Mouse (Mus musculus) kidney, adult 18-20 months (tissue): ENCODE measurements at regions not wholly inside any gene's neighbourhood (a gene's known extent, or its start where the extent isn't known, plus 50 kb on each side); places are given as distances from the start of the nearest gene placed in this dataset.

ENCODE experiments used
- DNase-seq: peaks from one replicate; pipeline ENCODE4 v3.0.0; 2021

DNA sequence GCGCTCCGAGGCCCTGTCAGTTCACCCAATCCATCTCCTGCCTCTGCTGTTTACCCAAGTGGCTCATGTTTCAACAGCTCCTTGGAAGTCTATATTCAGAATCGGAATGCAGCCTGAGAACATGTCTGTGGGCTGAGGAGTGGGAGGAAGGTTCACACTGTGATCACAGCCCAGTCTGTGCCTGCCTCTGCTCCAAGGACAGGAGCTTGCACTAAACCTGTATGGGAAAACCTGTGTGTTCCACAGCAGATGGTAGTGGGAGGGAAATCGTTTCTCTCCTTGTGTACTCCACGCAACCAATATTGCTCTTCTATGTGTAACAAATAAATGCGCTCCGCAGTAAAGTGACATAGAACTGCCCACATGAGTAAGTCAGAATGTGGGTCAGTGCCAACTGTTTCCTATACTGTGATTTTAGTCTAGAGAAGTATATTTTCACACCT, 514.0 kb upstream of the Epha7 start:
- DNase-seq: no peak

DNA sequence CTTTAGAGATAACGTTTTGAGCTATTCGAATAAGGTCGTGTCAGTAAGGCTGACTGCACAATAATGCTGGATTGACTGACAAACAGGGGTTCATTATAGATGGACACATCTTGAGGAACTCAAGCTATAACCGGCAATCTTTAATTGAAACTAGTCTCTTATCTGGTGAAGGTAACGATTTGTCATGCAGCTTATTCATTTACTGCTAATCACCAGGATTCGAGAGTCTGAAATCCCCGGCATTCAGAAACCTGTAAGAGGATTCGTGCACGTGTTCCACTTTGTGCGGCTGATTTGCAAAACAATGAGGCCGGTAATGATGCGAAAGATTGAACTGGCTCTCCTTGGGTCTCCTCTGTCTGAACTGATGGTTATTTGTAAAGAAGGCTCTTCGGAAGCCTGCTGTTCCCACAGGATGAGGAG, 512.9 kb upstream of the Epha7 start:
- no peak for DNase-seq

DNA sequence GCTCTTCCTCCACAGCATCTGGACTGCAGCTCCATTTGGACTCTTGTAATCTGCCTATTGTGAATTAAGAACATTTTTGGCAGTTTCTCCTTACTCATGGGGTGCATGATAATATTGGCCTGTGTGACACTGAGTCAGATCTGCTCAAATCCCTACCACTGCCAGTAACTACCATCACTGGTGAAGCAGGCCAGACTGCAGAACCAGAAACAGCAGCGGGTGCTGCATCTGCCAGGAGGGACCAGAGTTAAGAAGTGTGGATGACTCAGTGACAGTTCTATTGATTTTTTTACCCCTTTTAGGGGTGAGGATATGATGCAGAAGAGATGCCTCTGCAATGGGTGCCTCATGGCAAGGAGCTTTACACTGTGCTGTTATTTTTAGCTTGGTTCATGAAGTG, 511.2 kb upstream of the Epha7 start:
- DNase-seq: no peak

DNA sequence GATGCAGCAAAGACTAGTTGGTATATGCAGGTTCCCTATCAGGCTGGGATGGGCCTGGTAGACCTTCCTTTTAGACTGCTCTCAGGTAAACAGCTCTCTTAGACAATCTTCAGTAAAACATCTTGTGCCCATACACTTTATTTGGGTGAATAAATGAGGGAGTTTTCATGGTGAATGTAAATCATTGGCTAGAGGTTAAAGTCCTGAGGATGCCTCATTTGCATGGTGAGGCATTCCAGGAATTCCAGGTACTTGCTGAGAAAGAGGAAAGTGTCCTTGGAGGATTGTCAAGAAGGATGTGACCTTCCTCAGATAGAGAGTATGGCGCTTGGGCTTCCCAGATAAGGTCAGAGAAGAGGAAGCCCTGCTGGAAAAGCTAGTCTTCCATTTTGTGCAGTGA, 481.9 kb upstream of the Epha7 start:
- DNase-seq: peak; percentile 5

DNA sequence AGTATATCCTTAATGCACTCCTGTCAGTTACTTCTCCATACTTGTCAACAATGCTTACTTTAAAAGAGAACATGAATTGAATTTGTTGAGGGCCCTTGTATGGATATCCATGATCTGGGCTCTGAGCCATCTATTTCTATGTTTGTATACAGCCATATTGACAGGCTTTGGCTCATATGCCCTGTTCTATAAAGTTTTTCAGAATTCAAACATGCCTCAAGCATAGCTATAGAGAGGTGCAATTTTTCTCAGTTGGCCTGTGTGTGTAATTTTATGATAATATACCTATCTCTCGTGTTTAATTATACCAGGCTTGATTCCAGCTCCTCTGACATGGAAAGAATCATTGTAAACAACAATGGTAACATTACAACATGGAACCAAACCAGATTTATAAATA, 448.4 kb upstream of the Epha7 start:
- DNase-seq: no peak

DNA sequence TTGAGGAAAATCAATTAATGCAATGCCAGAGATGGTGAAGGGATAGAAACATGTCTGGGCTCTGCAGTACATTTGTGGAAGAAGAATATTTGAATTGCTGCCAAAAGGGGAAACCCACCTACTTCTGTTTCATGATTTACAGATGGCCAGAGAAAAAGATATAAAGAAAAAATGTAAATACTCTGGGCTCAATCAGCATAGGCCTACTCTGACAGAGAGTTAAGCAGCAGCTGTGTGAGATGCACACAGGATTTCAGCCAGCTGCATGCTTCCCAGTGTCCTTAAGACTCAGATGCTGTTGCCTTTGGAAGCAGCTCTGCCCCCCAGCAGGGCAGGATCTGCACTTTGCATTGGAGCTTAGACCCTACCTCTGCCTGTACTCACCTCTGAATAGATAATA, 435.8 kb upstream of the Epha7 start:
- DNase-seq: no peak

DNA sequence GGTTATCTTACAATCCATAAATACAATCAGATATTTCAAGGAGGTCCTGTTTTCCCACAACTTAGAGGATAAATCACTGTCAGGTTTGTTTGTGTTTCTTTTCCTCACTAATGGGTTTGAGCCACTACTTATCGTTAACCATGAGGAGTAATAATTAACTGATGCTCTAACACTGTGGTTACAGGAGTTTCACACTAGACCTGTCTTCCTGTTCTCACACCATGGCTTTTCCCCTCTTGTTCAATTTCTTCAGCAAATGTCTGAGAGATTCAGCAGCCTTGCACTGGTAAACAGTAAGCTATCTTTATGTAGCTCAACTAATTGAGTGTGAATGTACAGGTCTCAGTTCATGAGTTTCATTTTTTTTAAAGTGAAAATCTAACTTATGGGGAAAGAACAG, 434.3 kb upstream of the Epha7 start:
- no peak for DNase-seq

DNA sequence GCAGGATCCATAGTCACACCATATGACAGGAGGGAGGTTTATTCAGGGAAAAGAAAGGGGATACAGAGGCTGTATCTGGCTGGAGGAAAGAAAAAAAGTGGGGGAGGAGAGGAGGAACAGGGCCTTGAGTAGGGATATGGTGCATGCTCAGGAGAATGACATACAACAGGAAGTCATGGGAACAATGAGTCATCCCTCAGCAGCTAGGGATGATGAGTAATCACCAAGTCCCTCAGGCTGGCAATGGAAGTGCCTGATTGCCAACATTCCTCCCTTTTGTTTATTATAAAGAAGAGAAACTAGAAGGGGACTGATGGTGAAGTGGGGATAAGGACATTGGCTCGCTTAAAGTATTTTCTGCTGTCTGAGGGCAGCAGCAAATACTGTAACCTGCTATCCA, 388.6 kb upstream of the Epha7 start:
- DNase-seq: no peak

DNA sequence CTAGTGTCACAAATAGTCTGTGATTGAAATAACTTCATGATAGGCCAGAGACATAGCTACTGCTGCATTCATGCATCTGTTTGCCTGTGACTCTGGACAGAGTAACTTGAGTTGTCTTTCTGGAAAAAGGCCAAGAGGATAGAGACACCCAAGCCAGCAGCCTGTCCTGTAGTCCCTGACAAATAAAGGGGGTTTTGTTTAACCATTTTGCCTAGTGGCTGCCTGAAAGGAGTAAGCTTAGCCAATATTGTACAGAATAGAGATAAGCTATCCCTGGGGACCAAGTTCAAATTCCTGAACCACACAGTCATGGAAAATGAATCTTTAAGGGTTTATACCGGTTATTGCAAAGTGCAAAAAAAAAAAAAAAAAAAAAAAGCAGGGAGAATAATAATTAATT, 372.8 kb upstream of the Epha7 start:
- no peak for DNase-seq

DNA sequence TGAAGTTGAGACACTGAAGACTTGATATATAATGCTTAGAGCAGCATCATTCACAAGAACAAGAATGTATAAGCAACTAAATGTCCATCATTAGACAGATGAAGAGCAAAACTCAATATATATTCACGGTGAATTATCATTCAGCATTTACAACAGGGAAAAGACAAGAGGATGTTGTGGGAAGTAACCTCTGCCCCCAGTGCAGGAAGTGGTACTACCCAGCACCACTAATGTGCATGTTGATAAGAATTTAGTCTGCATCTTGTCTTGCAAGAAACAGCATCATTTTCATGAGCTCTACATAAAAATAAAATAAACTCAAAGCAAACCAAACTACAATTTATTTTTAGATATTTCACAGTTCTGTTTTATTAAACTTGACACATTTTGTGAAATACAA, 359.8 kb upstream of the Epha7 start:
- no peak for DNase-seq

DNA sequence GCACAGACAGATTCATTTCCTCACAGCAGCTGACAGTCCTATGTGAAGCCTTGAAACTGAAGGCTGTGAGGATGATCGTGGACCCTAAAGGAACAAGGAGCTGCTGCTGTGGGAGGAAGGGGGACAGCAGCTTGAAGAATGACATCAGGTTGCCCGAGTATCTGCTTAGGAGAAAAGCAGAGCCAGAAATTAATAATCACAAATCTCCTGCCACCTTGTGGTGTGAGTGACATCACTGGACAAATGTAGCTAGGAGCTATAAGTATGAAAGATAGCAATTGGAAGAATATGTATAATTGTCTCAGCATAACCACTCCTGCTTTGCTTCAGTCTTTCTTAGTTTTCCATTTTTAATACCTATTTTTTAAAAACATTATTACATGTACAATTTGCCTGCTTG, 356.6 kb upstream of the Epha7 start:
- DNase-seq: no peak
